Mouse (Mus musculus) c-Kit-positive CD71-negative TER-119-negative erythroid progenitor cells, embryonic 14.5 days (primary cell): Measurements from ENCODE around the gene Gpr183.

Source experiments
- DNase-seq: peaks from one replicate; pipeline ENCODE4 v3.0.0-alpha.2; 2013; ENCODE audit warnings: low read depth

Gpr183 gene

DNA sequence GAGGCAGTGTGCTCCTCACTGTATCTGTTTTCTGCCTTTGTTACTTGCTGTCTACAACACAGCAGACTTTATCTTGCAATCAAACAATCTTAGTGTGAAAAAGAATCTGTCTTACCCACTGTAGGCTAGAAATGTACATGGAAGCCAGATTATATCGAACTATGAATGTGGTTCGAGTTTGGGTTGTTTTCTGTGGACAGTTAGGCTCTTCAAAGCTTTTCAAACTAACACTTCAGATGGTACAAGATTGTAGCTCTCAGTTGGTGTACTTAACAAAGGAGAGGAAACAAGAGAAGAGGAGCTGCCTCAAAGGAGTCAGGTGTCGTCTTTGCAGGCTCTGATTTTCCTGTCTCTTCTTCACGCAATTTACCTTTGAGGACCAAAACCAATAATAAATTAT, 22.7 kb upstream of the Gpr183 start:
- no peak for DNase-seq

DNA sequence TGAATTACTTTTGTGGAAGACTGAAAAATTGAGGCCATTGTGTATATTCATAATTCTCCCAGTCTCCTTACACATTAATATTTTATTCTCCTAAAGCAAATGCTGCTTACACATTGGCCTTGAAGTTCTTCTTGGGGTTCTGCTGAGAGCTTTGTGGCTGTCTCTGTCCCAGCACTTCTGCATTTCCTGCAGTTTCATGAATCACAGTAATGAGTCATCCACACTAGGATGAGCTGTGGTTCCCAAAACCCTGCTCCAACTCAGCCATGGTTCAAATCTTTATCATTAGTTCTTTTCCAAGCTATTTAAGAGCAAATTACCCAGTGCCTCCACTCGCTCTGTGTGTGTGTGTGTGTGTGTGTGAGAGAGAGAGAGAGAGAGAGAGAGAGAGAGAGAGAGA, 22.3 kb upstream of the Gpr183 start:
- DNase-seq, result no peak

DNA sequence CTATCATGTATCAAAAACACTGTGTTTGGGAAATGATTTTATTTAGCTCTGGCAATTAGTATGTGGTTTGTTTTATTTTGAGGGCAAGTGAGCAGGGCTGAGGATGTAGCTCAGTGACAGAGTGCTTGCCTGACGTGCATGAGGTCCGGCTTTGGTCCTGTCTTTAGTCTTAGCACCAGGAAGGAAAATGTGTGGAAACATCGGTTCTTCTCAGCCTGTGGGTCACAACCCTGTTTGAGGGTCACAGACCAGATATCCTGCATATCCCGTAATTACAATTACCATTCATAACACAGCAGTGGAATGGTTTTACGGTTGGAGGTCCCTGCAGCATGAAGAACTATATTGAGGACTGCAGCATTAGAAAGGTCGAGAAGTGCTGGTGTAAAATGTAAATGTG, 21.0 kb upstream of the Gpr183 start:
- DNase-seq, result no peak

DNA sequence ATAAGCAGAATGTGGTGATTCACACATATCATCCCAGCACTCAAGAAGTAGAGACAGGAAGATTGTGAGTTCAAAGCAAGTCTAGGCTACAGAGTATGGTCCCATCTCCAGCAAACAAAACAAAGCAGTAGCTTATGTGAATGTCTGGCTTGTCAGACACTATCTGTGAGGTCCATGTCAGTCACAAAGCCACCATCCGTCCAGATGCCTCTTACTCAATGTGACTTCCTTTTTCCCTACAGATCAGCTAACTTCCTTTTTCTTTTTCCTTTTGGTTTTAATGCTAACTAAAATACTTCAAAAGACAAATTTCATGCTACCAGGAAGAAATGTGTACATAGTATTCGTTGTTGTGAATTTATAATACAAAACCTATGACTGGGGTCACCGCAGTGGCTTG, 20.5 kb upstream of the Gpr183 start:
- no peak for DNase-seq

DNA sequence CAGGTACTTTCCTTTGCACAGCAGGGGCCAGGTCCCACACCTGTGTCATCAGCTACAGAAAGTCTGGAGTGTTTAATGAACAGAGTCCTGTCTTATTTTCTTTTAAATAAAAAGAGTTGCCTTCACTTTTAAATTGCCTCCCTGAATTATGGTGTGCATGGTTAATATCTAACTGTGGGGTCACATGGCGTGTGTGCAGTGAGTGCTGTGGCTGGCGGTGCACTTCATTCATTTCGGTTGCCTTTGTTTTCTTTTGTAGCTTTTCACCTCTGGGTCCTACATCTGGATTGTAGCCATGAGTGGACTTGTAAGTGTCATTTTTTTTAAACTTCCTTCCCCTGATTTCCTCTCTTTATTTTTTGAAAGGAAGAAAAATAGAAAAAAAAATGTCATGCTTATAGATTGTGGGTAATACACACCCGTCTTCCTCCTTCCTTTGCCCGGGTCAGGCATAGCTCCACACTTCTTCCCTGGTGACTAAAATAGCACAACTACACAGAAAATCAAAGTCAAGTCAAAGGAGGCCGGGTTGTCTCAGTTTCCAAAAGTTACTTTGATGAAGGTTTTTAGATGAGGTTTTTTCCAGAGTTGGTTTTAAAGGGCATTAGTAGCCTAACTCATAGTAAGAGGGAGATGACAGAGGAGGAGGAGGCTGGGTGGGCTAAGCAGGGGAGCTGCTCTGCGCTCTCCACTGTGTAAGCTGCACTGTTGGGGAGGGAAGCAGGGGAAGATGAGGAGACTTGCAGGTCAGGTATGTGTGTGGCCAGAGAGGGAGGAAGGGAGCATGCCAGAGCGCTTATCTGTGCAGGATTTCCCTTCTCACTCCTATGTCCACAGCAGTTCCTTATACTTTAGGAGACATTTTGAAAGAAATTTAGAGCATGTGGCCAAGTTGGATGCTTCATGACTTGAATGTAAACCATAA, 18.3 kb upstream of the Gpr183 start:
- DNase-seq, result no peak

DNA sequence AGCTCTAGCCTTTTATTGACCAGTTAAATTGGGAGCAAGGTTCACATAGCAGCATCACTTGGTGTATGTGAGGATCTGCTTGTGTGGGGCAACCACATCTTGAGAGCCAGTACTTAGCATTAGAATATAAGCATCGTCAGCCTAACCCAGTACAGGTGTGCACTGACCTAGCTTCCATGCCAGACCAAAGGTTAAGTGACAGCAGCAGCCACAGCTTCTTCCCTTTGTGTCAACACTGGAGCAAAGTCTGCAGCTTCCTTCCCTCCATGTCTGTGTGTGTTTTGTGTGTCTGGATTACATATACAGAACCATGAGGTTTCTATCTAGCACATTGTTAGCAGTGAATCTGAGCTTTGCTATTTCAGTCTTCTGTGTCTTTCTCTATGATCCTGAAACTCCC, 16.5 kb upstream of the Gpr183 start:
- no peak for DNase-seq

DNA sequence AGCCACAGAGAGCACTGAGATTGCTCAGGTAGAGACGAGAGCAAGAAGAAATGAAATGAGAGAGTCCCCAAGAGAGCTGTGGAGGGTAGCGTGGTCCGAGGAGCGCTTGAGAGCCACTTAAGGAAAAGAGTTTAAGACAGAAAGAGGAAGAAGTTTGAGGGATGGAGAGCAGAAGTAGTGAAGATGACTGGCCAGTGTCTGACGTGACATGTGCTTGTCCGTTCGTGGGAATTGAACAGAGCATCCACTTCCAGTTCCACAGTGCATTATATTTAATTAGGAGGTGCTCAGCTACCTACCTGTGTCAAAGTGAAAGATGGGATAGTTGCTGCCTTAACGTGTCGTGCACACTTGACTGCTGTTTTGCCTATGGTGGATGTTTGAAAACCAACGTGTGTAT, 8.1 kb upstream of the Gpr183 start:
- no peak for DNase-seq

DNA sequence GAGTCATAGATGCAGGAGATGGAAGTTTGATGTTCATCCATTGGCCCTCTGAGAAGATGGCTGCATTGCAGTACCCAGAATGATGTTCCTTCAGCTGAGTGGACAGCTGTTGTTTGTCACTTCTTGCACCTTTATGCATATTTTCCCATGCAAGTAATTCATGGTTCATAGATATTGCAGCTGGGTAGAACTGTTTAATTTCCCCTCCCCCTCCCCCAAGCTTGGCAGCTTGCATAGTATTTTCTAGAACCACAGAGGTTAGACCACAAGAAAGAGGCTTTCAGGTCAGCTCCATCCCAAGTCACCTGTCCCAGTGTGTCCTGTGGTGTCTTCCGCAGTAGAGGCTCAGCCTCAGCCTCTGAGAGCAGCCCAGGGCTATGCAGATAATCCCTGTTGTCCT, 5.4 kb upstream of the Gpr183 start:
- no peak for DNase-seq

DNA sequence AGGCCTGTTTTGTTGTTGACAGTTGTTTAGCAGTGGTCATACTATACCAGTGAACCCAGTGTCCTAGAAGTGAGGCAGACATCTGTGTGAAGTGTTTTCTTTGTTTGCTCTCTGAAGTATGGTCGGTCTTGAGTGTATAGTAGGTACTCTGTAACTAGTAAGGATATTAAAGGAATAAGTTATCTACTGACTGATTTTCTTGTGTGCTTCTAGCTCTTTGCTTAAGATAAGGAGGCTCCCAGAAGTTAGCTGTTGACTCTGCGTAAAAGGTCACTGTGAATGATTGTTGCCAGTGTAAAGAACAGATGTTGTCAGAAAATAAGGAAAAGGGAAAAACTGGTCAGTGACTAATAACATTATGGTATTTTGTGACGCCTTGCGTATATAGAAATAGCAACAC, 2.1 kb upstream of the Gpr183 start:
- no peak for DNase-seq

DNA sequence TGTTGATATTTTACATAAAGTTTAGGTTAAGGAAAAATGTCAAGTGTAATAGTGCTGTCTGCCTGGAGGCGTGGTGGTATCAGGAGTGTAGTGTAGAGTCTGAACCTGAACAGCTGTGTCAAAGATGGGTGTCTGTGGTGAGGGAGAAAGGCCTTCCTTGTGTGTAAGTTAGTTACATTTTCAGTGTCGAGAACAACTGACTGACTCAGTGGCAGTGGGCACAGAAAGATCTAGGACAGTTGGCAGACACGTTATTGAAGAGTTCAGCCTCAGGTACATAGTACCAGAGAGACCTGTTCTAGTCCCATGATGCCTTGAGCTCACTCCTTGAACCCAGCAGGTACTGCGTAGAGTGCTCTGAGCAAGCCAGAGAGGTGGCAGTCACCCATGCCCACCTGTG, 466 bp upstream of the Gpr183 start:
- no peak for DNase-seq

DNA sequence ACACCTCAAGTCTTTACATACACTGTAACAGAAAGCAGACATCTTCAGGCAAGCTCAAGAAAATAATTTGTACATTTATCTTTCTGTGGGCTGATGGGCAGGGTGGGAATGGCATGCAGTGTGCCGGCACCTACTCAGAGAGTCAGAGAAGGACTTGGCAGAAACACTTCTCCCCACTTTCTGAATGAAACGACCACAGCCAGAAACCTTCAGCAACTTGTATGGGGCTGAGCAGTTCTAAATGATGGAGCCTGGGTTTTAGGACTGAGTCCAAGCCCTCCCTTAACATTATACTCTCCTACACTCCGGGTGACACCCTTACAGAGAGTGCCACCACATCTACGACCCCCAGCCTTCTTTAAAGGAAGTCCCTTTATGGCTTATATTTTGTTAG, 1.1 kb downstream of the Gpr183 start:
- no peak for DNase-seq

DNA sequence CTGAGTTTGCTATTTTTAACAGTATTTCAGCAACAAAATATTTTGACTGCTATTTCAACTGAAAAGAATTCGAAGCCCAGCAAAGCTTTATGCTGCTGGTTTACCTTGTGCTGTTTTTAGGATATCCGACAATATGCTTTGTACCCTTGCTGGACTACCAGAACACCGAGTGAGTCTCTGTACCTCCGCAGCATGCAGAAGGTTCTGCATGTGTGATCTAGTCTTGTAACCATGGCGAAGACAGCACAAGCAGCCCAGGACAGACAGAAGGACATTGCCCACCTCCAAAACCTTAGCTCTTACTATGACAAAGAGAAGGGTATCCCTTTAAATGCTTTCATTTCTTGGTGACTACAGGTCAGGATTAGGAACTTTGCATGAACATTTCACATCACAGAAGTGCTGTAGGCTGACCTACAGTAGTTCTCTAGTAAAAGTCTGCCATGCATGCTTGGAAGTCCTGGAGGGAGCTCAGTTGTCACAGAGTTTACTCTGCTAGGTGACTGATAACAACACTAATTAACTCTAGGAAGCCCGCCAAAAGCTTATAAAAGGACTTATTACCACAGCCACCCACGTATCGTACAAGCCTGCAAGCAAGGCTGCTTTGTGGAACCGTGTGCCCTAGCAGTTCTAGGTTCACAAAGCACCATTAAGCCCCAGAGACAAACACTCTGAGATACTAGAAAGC, 1.6 kb downstream of the Gpr183 start:
- no peak for DNase-seq

DNA sequence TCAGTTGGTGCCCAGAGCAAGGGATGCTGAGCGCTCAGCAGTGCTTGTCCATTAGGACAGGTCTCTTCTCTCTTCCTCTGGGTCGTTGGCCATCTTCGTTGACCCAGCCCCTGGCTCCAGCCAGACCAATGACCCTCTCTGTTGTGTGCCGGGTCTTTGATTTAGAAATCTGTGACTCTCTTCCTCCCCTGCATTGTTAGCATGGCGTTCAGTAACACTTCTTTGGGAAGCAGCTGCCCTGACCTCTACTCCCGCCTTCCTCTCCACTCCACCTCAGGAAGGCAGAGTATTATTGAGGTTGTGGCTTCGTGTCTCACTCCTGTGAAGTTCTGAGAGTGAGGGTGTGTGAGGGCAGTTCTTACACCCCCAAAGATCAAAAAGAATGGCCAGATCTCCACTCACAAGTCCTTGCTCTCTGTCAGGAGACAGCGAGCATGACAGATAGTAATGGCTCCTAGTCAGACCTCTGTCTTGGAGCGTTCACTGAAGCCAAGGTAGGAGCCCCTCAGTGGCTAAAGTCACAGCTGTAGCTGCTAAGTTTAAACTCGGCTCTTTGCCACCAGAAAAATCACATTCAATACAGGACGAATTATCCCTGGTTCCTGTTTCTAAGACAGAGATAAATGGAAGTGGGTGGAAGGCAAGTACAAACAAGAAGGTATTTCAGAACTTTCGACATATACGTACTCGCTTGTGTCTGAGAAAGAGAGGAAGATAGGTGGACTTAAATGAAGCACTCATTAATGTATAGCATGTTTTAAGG, 2.7 kb downstream of the Gpr183 start:
- no peak for DNase-seq

DNA sequence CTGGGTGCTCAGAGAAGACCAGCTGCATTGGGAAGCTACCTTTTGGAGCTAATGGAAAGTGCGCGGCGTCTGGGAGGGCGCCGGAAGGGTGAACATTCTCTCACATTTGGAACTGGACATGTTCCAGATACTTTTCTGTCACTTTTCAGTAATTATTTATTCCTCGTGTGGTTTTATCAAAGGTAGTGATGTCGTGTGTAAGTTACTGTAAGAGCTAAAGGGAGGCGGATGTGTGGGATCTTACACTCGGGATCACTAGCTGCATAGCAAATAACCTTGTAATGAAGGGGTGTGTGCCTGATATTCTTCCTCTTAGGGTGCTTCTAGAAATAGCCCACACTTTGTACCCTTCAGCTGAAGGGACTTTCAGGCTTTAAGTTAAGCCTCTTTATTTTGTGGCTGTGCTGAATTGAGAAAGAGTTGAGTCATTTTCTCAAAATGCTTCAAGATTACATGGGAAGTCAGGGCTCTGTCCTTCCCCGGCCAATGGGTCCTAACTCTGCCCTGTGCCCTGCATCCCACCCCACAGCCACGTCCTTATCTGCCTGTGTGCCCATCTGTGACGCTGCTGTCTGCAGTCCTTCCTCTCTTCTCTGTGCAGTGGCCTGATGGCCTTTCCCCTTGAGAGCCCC, 3.4 kb downstream of the Gpr183 start:
- DNase-seq, result no peak

DNA sequence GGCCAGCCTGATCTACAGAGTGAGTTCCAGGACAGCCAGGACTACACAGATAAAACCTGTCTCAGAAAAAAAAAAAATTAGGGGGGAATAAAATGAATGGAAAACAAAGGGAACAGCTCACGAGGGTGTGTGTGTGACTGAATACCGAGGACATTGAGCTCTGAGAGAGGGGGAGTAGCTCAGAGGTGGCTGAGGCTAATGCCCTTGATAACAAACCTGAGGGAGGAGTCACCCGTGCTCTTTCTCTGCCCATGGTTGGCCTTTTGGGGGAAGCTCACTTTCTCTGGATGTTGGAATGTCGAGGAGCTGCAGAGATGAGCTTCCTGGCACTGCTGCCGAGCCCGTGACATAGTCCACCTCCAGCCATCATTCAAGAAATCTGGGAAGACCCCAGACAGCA, 4.0 kb downstream of the Gpr183 start:
- DNase-seq, result no peak

DNA sequence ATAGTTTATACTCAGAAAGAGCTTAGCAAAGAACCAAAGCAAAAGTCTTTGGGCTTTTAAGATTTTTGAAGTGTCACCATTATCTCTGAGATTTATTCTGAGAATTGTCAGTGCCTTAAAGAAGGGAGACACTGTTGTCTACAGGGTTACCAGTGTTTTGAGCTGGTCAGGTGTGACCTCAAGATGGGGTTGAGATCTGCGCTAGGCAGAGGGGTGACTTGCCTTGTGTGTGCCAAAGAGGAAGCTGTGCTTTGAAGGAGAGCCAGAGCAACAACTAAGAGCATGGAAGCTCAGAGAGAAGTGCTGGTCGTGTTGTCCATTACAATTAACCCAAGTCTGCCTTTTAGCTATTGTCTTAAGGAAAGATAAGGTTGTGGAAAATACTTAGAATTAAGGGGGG, 4.5 kb downstream of the Gpr183 start:
- DNase-seq, result no peak

DNA sequence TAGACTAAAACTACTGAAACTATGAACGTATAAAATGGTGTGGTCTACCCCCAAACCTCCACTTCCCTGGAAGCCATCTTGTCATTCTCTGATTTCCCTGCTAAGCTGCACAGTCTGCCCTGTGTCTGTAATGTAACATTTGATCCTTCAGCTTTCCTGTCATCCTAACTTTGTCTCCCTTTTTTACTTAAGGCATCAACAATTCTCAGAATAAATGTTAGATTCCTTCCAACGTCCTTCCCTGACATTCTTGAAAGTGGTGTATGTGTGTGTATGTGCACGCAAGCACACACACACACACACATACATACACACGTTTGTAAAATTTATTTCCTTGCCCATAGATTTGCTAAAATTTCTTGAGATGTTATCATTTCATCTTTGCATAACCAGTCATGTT, 5.0 kb downstream of the Gpr183 start:
- no peak for DNase-seq

DNA sequence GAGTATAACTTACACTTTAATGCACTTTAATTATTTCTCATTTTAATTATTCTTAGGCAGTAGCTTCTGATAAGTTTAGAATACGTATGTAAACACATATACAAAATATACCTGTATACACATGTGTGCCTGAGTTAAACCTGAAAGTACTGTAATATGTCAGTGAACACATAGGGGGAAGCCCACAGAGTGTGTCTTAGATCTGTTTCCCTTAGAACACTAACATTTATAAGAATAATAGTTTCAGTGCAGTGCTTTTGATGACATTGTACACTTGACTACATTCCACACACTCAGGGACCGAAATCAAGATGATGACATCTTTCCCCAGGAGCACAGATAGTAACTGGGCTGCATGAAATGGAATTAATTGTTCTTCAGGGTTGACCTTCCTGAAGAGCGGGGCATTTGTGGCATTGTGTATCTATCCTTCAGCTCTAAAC, 5.4 kb downstream of the Gpr183 start:
- no peak for DNase-seq

DNA sequence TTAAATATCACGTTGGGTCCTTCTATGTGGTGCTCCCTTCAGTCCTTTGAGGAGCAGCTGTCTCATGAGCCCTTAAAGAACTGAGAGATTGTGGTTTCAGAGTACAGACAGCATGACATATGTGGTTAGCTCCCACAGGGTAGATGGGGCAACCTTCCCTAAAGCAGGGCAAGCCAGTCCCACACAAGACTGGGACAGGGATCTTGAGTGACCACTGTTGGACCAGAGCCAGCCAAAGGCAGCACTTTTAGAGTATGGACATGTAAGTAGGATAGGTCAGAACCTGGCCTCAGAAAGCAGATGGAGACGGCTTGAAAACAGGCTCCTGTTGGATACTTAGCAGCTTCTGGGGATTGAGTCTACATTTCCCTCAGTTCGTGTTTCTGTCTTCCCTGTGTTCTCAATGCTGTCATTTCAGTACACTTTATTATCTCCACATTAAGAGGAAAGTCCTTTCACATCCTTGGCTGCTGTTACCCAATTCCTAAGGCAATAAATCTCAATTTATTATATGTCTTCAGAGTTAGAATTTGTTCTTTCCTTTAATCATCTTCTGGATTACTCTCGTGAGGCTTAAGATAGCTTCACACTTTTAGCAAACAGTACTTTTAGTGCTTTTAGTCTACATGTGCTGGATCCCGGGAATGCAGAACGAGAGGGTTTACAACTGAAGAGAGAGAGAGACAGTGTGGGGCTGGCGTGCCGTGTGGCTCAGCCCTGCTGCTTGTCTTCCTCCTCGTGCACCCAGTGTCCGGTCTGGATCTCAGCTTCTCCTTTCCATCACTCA, 6.1 kb downstream of the Gpr183 start:
- no peak for DNase-seq

DNA sequence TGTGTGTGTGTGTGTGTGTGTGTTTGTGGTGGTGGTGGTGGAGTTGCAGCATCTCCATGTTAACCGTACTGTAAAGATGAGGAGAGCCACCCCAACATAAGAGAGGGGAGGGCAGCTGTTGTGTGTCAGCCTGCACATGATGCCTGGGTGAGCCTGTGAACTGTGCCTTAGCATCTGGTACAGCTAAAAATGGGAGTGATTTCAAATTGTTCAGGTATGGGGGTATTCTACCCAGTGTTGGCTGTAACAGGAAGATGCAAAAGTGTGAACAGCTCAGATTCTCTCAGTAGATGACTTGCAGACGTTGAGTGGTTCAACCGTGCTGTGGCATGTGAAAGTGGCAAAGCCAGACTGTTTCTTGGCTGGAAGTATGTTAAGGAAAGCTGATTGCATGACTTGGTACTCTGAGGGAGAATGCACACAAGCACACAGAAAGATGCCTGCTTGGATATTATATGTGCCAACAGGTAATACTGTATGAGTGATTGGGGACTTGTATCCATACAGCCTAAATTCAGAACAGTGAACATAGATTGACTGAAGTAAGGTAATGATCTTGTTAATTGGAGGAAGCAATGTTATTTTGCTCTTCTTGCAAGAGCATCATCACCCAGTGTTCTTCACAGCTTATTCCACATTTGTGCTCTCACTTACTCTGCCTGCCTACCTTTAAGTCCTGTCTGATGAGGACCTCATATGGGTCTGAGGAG, 6.8 kb downstream of the Gpr183 start:
- no peak for DNase-seq
